Mouse (Mus musculus) adrenal gland, adult 2 months (tissue): ENCODE measurements around the gene Stub1. TPM values are rescaled to one million over a fixed set of nuclear protein-coding genes. Genes with fewer than 3 reads are reported as not detected.

Source experiments
- DNase-seq: peaks from one replicate; pipeline ENCODE4 v3.0.0; 2021
- microRNA-seq, 2 experiments: library from miRNA; unstranded; fragments of <30 nt; microRNA quantifications; one replicate each; pipeline ENCODE4 v1.2.0; 2021
- polyA plus RNA-seq: library from polyadenylated mRNA; depleted of rRNA; stranded (reverse); fragments of >200 nt; gene quantifications from 2 replicates; pipeline ENCODE4 v1.2.3, GENCODE M21; 2012; rRNA removed
- total RNA-seq, 2 experiments: library from RNA; stranded (reverse); gene quantifications; 2 replicates each; pipeline ENCODE4 v1.2.3; 2021

The Stub1 gene
- total and polyA plus RNA-seq, 3 experiments = 149 to 236 (median 184) TPM

DNA sequence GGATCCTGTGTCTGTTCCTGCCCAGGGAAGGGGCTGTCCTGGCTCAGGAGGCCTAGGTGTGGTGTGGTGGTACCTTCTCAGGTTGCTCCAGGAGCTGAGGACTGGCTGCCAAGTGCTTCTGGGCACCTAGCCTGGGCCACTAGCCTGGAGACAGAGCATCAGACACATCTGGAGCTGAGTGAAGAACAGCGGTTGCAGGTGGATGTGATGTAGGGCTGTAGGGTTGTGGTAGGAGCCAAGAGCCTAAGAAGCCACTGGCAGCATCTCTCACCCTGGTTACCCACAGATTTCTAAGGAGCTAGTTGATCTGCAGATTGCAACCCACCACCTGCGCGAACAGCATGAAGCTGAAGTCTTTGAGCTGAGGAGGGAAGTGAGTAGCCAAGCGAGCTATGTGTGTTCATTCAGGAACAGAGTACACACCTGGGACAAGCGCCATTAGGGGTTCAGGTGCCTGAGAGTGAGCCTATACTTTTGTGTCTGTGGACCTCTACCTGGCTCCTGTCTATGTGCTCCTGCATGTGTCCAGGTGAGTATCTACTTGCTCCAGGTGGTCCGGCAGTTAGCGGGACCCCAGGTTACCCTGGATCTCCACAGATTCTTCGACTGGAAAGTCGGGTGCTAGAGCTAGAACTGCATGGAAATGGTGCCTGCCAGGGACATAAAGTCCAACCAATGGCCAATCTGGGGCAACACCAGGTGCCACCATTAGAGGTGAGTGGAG lies 46.3 kb downstream of the Stub1 start:
- no peak for DNase-seq

DNA sequence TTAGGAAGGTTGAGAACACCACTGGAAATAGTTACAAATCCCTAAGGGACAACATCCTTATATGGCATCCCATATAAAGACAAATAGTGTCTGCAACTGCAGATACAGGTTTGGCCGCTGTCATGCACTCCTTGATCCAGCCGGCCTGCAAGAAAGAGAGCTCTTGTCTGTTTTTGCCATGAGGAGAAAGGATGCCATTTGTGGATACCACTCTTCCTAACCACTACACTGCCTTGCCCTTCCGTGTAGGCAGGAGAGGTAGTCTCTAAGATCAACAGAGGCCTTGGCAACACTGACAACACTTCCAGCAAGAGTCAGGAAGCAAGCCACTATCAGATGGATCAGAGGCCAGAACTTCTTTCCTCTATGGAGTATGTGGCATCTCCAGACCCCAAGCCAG lies 46.9 kb downstream of the Stub1 start, which contains the start of gene Ccdc78:
TSS of gene Ccdc78 (plus strand) at position 301 of the 400 bp plus-strand sequence.
- DNase-seq = no peak

DNA sequence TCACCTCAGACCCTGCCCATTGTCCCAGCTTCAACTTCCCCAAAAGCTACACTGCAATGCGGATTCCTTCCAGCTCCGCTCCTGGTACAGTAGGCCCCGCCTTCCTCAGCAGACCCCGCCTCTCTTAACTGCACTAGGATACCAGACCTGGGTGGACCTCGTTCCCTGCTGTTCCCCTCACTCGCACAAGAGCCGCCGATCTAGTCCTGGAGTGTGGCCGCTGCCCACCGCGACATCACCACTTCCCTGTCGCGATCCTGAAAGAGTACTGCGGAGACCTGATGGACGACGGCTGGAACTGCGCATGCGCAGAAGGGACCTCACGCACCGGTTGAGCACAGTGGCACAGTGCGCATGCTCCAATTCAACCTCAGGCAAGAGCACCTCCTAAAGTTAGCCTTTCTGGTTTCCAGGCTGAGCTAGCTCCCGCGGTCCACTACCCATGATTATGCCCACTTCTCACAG lies 47.9 kb downstream of the Stub1 start, which contains the start of gene Haghl:
TSS of gene Haghl (minus strand) at position 393 of the 465 bp plus-strand sequence.
- peak; percentile 94 for DNase-seq

DNA sequence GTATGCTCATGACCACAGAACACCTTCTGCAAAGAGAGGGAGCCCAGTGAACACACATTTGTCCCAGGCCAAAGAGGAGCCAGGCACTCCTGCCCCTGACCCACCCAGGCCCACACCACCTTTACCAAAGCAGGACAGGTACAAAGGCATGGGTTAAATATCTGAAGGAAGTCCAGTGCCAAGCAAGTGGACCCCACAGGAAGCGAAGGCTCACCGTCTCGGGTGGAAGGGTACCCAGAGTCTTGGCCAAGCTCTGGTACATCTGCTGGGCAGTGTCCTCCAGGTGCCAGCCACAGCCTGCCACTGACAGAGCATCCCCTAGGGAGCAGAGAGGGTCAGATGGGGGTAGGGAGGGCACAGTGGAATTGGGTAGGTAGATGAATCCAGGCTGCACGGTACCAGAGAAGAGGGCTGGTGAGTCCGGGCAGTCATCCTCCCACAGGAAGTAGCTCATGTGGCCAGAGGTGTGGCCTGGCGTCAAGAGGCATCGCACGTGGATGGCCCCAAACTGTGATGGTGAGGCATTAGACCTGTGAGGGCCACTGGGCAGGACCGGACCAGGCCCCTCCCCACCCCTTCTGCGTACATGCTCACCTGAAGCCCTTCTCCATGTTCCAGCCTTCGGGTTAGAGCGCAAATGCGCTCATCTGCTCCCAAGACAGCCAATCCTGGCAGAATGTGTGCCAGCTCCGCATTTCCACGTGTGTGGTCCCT lies 49.2 kb downstream of the Stub1 start:
- no peak for DNase-seq

DNA sequence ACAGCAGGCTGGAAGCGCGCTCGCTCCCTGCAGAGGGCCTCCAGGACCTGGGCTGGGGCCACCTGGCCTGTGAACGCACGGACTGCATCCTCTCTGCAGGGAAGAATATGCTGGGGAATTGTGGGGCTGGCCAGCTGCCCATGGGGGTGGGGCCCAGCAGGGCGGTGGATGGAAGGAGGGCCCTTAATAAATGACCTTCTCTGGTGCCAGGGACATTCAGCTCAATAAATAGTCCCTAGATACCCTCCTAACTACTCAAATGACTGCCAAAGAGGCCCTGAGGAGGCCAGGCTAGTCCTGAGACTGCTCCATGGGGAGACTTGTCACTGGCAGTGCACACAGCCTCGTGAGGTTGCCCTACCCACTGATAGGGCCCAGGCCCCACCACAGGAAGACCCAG lies 50.1 kb downstream of the Stub1 start:
- DNase-seq = peak; percentile 80

DNA sequence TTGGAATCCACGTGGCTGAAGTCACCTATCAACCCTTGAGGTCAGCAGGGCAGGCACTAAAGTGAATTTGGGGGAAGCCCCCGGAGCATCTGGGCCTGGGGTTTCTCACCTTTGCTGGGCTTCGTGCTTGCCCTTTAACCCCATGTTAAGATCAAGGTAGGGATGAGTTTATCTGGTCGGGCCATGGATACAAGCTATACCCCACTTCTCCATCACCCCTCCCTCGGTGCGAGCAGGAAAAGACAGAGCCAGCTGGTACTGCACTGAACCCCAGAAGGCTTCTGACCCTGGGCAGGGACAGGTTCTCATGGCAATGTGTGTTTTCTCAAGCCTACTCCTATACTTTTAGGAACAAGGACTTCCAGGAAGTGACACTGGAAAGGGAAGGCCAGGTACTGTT lies 51.9 kb downstream of the Stub1 start:
- no peak for DNase-seq

Small RNA genes within 50 kb of the gene (microRNA-seq; reads per million reads assigned to microRNA genes)
- gene Mir3082 (1.3 to 2.1 reads per million in 2 experiments), gene Mir6966 (1.1 to 1.7 reads per million in 2 experiments)

Other genes starting within 250 kb of the Stub1 start
- 1 to 10 TPM; 1.1 to 1.4 TPM for gene Gng13, start 116.2 kb downstream of the Stub1 start, total RNA-seq
- not detected in 2 replicates for gene Gng13, start 116.2 kb downstream of the Stub1 start, polyA plus RNA-seq
- gene Chtf18, start 106.0 kb downstream of the Stub1 start, total RNA-seq = 1 to 10 TPM; 1.8 to 2.3 TPM
- 3.0 and 4.1 TPM in 2 replicates for gene Chtf18, start 106.0 kb downstream of the Stub1 start, polyA plus RNA-seq
- 10 to 100 TPM; 10.3 to 14.6 TPM for gene Rpusd1, start 105.7 kb downstream of the Stub1 start, total RNA-seq
- gene Rpusd1, start 105.7 kb downstream of the Stub1 start, polyA plus RNA-seq = 87.7 and 100 TPM in 2 replicates
- gene Mslnl, start 97.4 kb downstream of the Stub1 start, total RNA-seq = not detected
- gene Mslnl, start 97.4 kb downstream of the Stub1 start, polyA plus RNA-seq = 0.18 and 0.26 TPM in 2 replicates
- 10 to 100 TPM in 1 of 2 experiments, 1 to 10 TPM in 1; 6.0 to 10.3 TPM for gene Msln, start 79.0 kb downstream of the Stub1 start, total RNA-seq
- gene Msln, start 79.0 kb downstream of the Stub1 start, polyA plus RNA-seq = 4.1 and 5.2 TPM in 2 replicates
- 10 to 100 TPM; 31.0 to 31.2 TPM for gene Narfl, start 59.6 kb downstream of the Stub1 start, total RNA-seq
- gene Narfl, start 59.6 kb downstream of the Stub1 start, polyA plus RNA-seq = 18.9 and 22.1 TPM in 2 replicates
- 10 to 100 TPM; 16.6 to 33.7 TPM for gene Haghl, start 47.7 kb downstream of the Stub1 start, total RNA-seq
- gene Haghl, start 47.7 kb downstream of the Stub1 start, polyA plus RNA-seq = 67.2 and 70.8 TPM in 2 replicates
- gene Ccdc78, start 46.8 kb downstream of the Stub1 start, total RNA-seq = not detected
- gene Ccdc78, start 46.8 kb downstream of the Stub1 start, polyA plus RNA-seq = 0.11 TPM in 2 replicates
- gene Fam173a, start 40.5 kb downstream of the Stub1 start, total RNA-seq = 10 to 100 TPM; 52.0 to 81.1 TPM
- 125 and 146 TPM in 2 replicates for gene Fam173a, start 40.5 kb downstream of the Stub1 start, polyA plus RNA-seq
- 1 to 10 TPM in 1 of 2 experiments, not detected in 1; 1.2 TPM for gene AC134908.4, start 37.7 kb downstream of the Stub1 start, total RNA-seq
- gene AC134908.4, start 37.7 kb downstream of the Stub1 start, polyA plus RNA-seq = 0.96 TPM in 1 of 2 replicates, not detected in the other
- 10 to 100 TPM; 16.8 to 33.1 TPM for gene Metrn, start 36.3 kb downstream of the Stub1 start, total RNA-seq
- gene Metrn, start 36.3 kb downstream of the Stub1 start, polyA plus RNA-seq = 121 and 176 TPM in 2 replicates
- 10 to 100 TPM; 26.6 to 54.4 TPM for gene Fbxl16, start 24.3 kb downstream of the Stub1 start, total RNA-seq
- gene Fbxl16, start 24.3 kb downstream of the Stub1 start, polyA plus RNA-seq = 60.7 and 90.6 TPM in 2 replicates
- gene Wdr24, start 9.8 kb downstream of the Stub1 start, total RNA-seq = 10 to 100 TPM; 19.1 to 20.8 TPM
- gene Wdr24, start 9.8 kb downstream of the Stub1 start, polyA plus RNA-seq = 29.5 and 38.3 TPM in 2 replicates
- gene Jmjd8, start 4.5 kb downstream of the Stub1 start, total RNA-seq = 100 to 1,000 TPM in 1 of 2 experiments, 10 to 100 TPM in 1; 99.4 to 111 TPM
- 99.1 and 121 TPM in 2 replicates for gene Jmjd8, start 4.5 kb downstream of the Stub1 start, polyA plus RNA-seq
- gene Rhbdl1, start 3.9 kb upstream of the Stub1 start, total RNA-seq = 10 to 100 TPM in 1 of 2 experiments, 1 to 10 TPM in 1; 9.8 to 47.1 TPM
- gene Rhbdl1, start 3.9 kb upstream of the Stub1 start, polyA plus RNA-seq = 88.1 and 142 TPM in 2 replicates
- 10 to 100 TPM; 14.0 to 16.3 TPM for gene Gm20683, start 8.4 kb upstream of the Stub1 start, total RNA-seq
- gene Gm20683, start 8.4 kb upstream of the Stub1 start, polyA plus RNA-seq = 192 and 239 TPM in 2 replicates
- 100 to 1,000 TPM; 107 to 127 TPM for gene Rhot2, start 11.4 kb upstream of the Stub1 start, total RNA-seq
- gene Rhot2, start 11.4 kb upstream of the Stub1 start, polyA plus RNA-seq = 180 and 193 TPM in 2 replicates
- 10 to 100 TPM; 13.9 to 15.1 TPM for gene Wdr90, start 28.1 kb upstream of the Stub1 start, total RNA-seq
- 75.1 and 83.0 TPM in 2 replicates for gene Wdr90, start 28.1 kb upstream of the Stub1 start, polyA plus RNA-seq
- gene Mcrip2, start 35.4 kb upstream of the Stub1 start, total RNA-seq = 100 to 1,000 TPM; 302 to 466 TPM
- 1,490 and 1,757 TPM in 2 replicates for gene Mcrip2, start 35.4 kb upstream of the Stub1 start, polyA plus RNA-seq
- 100 to 1,000 TPM in 1 of 2 experiments, 10 to 100 TPM in 1; 90.9 to 141 TPM for gene Mettl26, start 41.7 kb upstream of the Stub1 start, total RNA-seq
- gene Mettl26, start 41.7 kb upstream of the Stub1 start, polyA plus RNA-seq = 350 and 376 TPM in 2 replicates
- 1 to 10 TPM in 1 of 2 experiments, under 1 TPM in 1; 0.52 to 2.1 TPM for gene Wfikkn1, start 47.5 kb upstream of the Stub1 start, total RNA-seq
- gene Wfikkn1, start 47.5 kb upstream of the Stub1 start, polyA plus RNA-seq = 2.1 and 2.5 TPM in 2 replicates
- gene Rab40c, start 86.3 kb upstream of the Stub1 start, total RNA-seq = 10 to 100 TPM; 21.1 to 27.3 TPM
- gene Rab40c, start 86.3 kb upstream of the Stub1 start, polyA plus RNA-seq = 52.1 and 68.8 TPM in 2 replicates
- 100 to 1,000 TPM; 105 to 121 TPM for gene Pigq, start 111.5 kb upstream of the Stub1 start, total RNA-seq
- gene Pigq, start 111.5 kb upstream of the Stub1 start, polyA plus RNA-seq = 160 and 187 TPM in 2 replicates
- not detected for gene Nhlrc4, start 111.6 kb upstream of the Stub1 start, total RNA-seq
- gene Nhlrc4, start 111.6 kb upstream of the Stub1 start, polyA plus RNA-seq = not detected in 2 replicates
- not detected for gene A930017K11Rik, start 119.2 kb upstream of the Stub1 start, total RNA-seq
- gene A930017K11Rik, start 119.2 kb upstream of the Stub1 start, polyA plus RNA-seq = 0.13 TPM in 1 of 2 replicates, not detected in the other
- gene Capn15, start 152.4 kb upstream of the Stub1 start, total RNA-seq = 10 to 100 TPM; 16.3 to 18.1 TPM
- 49.0 and 51.5 TPM in 2 replicates for gene Capn15, start 152.4 kb upstream of the Stub1 start, polyA plus RNA-seq
- gene Rab11fip3, start 236.2 kb upstream of the Stub1 start, total RNA-seq = 10 to 100 TPM; 21.8 to 22.5 TPM
- 23.8 and 30.7 TPM in 2 replicates for gene Rab11fip3, start 236.2 kb upstream of the Stub1 start, polyA plus RNA-seq